Mouse (Mus musculus) ES-E14 (cell line): ENCODE measurements around the gene 1700003E16Rik. TPM values are rescaled to one million over a fixed set of nuclear protein-coding genes. Genes with fewer than 3 reads are reported as not detected.

ENCODE experiments used
- DNase-seq: peaks from one replicate; pipeline ENCODE4 v3.0.0-alpha.2; 2013; ENCODE audit warnings: low read depth, low spot score
- H3K27ac ChIP-seq: 2 replicates; pipeline ENCODE4 v1.5.1; 2012; ENCODE audit warnings: low read depth, mild to moderate bottlenecking, low read length, moderate library complexity, mixed read lengths; ENCODE audit not compliant: poor library complexity, insufficient read depth, severe bottlenecking
- H3K36me3 ChIP-seq: 2 replicates; pipeline ENCODE4 v1.6.1; 2012; ENCODE audit warnings: mild to moderate bottlenecking, low read length, moderate library complexity, mixed read lengths; ENCODE audit not compliant: control insufficient read depth, poor library complexity, insufficient read depth, severe bottlenecking
- H3K4me1 ChIP-seq, 2 experiments: fragments of 150-350 bp in 1 of 2; sonication (generic) in 1 of 2; 2 replicates each; pipeline ENCODE4 v1.6.1; 2012; ENCODE audit warnings: low read length in 2 of 2, mild to moderate bottlenecking in 1 of 2, mixed read lengths in 1 of 2; ENCODE audit not compliant: control insufficient read depth in 2 of 2, insufficient read depth in 2 of 2, poor library complexity in 1 of 2
- H3K4me3 ChIP-seq, 2 experiments: fragments of 150-350 bp in 1 of 2; sonication (generic) in 1 of 2; 2 replicates each; pipeline ENCODE4 v1.5.1; 2012; ENCODE audit warnings: low read length in 2 of 2, low read depth in 1 of 2, mild to moderate bottlenecking in 1 of 2, mixed read lengths in 1 of 2; ENCODE audit not compliant: insufficient read depth in 1 of 2, poor library complexity in 1 of 2, severe bottlenecking in 1 of 2
- H3K9ac ChIP-seq: 2 replicates; pipeline ENCODE4 v1.6.1; 2012; ENCODE audit warnings: low read depth, mild to moderate bottlenecking, low read length, mixed read lengths; ENCODE audit not compliant: poor library complexity, insufficient read depth, severe bottlenecking
- H3K9me3 ChIP-seq: fragments of 150-350 bp; sonication (generic); 2 replicates; pipeline ENCODE4 v1.6.1; 2012; ENCODE audit warnings: low read depth, mild to moderate bottlenecking, low read length; ENCODE audit not compliant: control insufficient read depth, insufficient read depth
- CHD2 ChIP-seq: IDR thresholded peaks from 2 replicates; pipeline ENCODE4 v1.6.1; 2014; ENCODE audit warnings: mild to moderate bottlenecking, low read depth, low read length, inconsistent platforms
- HCFC1 ChIP-seq: IDR thresholded peaks from 2 replicates; pipeline ENCODE4 v1.6.1; 2012; ENCODE audit warnings: low read length, inconsistent platforms, borderline replicate concordance; ENCODE audit not compliant: insufficient read depth
- MAFK ChIP-seq: IDR thresholded peaks from 2 replicates; pipeline ENCODE4 v1.6.1; 2014; ENCODE audit warnings: mild to moderate bottlenecking, low read depth, low read length, inconsistent platforms; ENCODE audit not compliant: insufficient read depth
- ZC3H11A ChIP-seq: IDR thresholded peaks from 2 replicates; pipeline ENCODE4 v1.6.1; 2012; ENCODE audit warnings: low read depth, mild to moderate bottlenecking, inconsistent platforms, low read length, borderline replicate concordance
- ZNF384 ChIP-seq: IDR thresholded peaks from 2 replicates; pipeline ENCODE4 v1.6.1; 2012; ENCODE audit warnings: low read depth, low read length, inconsistent platforms
- in situ Hi-C, 2 experiments: fragments of 600-800 bp; cut with MboI; formaldehyde crosslinking; loops; one replicate each; pipeline ENCODE4 v1.15.1; 2025; ENCODE audit warnings: low sequenced_read_pairs in 2 of 2, inconsistent platforms in 1 of 2; ENCODE audit not compliant: unreplicated experiment in 2 of 2
- total RNA-seq: library from RNA; depleted of rRNA; stranded (reverse); fragments of 300-350 nt; gene quantifications from 2 replicates; pipeline ENCODE4 v1.2.3, GENCODE M21; 2012

1700003E16Rik gene
- total RNA-seq, 1 experiment, result 0.31 TPM

DNA sequence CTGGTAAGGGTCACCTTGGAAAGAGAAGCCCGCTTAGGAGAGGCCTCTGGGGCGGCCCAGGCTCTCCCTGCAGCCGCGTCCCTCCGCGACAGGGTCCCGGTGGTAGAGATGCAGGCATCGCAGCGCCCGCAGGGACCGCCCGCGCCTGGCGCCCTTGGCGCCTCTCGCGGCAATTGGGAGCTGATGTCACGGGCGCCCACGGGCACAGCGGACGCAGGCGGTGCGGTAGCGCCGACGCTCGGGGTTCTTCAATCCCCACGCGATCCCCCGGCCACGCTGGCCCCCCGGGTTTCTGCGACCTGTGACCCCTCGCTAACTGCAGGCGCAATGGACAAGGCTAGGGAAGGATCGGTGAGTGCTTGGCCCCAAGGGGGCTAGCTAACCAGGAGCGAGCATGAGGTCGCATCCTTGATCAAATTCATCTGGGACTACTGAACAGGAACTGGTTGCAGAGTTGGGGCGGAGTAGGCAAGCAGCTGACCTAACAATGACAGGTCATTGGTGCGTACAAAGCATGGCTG is 13.9 kb upstream of the 1700003E16Rik start:
- peak; percentile 64; the same call in 1 of the 2 replicates for TF ChIP-seq CHD2
- TF ChIP-seq MAFK, result no peak
- H3K36me3 ChIP-seq, result no peaks in the 10 kb centered on the region
- DNase-seq, result no peak
- H3K9me3 ChIP-seq, result no peaks in the 10 kb centered on the region
- H3K4me1 ChIP-seq, result peaks cover 9% of the 10 kb centered on the region in 2 experiments; a peak in 3 of 4 replicates
- peak overlapping the region; percentile 50 to 52 for H3K4me3 ChIP-seq
- in situ Hi-C loops, result no loop called here
- no peak overlapping the region for H3K27ac ChIP-seq
- peak overlapping the region; percentile 50 for H3K9ac ChIP-seq

DNA sequence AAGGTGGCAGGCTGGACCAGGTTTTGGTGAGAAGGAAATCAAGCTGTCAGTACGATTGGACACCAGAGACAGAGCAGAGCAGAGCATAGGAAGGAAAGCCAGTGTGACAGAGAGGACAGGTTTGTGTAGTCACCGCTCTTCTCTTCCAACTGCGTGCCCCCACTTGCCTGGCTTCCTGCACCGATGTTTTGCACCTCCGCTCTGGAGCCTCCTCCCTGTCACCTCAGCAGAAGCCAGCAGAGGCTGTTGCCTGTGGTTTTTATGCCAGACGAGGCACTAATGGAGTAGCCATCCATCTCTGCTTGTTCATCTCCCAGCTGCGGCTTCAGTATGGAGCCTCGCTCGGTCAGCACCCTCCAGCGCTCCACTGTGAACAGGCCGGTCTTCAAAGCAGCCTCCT is 13.3 kb upstream of the 1700003E16Rik start:
- Histone ChIP-seq H3K27ac (no peak overlapping the region), H3K36me3 (no peaks in the 10 kb centered on the region), H3K4me1 (peaks cover 9 to 10% of the 10 kb centered on the region in 2 experiments; a peak in 3 of 4 replicates), H3K4me3 (peak overlapping the region in 1 of 2 experiments; percentile 50; a peak in 1 of 4 replicates), H3K9me3 (no peaks in the 10 kb centered on the region), H3K9ac (no peak overlapping the region)
- TF ChIP-seq HCFC1 (no peak), MAFK (no peak), CHD2 (no peak), ZC3H11A (no peak), ZNF384 (no peak)
- no peak for DNase-seq
- in situ Hi-C loops, result no loop called here

DNA sequence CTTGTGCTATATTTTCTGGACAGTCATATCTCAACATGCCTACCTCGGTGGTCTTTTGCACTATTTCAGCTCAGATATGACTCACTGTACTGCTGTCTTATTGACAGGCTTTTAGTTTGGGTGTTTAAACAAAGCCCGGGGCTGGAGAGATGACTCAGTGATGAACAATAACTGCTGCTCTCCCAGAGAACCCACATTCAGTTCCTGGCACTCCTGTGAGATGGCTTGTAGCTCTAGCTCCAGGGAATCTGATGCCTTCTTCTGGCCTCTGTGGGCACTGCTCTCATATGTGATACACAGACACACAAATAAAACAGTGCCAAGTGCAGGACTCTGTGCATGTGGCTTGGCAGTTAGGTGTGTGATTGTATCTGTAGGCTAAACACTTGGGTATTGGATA is 11.0 kb upstream of the 1700003E16Rik start:
- Histone ChIP-seq H3K4me1 (peaks cover 1 to 8% of the 10 kb centered on the region in 2 experiments; a peak in 2 of 4 replicates), H3K9me3 (no peaks in the 10 kb centered on the region), H3K27ac (no peak overlapping the region), H3K36me3 (no peaks in the 10 kb centered on the region), H3K9ac (no peak overlapping the region), H3K4me3 (no peak overlapping the region)
- in situ Hi-C loops, result no loop called here
- no peak for DNase-seq
- TF ChIP-seq ZC3H11A (no peak), MAFK (no peak), HCFC1 (no peak), CHD2 (no peak), ZNF384 (no peak)

DNA sequence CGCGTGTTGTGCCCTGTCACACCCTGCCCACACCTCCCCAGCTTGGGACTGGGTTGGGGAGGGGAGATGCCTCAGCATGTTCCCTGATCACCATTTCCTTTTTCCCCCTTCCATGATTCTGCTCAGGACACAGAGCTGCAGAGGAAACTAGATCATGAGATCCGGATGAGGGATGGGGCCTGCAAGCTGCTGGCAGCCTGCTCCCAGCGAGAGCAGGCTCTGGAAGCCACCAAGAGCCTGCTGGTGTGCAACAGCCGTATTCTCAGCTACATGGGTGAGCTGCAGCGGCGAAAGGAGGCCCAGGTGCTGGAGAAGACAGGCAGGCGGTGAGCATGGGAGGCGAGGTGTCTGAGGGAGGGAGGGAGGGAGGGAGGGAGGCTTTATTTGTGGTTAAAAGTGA is 10.4 kb upstream of the 1700003E16Rik start:
- no peaks in the 10 kb centered on the region for H3K9me3 ChIP-seq
- peaks cover 1 to 8% of the 10 kb centered on the region in 2 experiments; a peak in 2 of 4 replicates for H3K4me1 ChIP-seq
- TF ChIP-seq HCFC1, result no peak
- TF ChIP-seq MAFK, result no peak
- TF ChIP-seq ZNF384, result no peak
- no peak for TF ChIP-seq CHD2
- no peak for TF ChIP-seq ZC3H11A
- no peaks in the 10 kb centered on the region for H3K36me3 ChIP-seq
- H3K27ac ChIP-seq, result no peak overlapping the region
- peak overlapping the region in 1 of 2 experiments; percentile 5; a peak in 1 of 4 replicates for H3K4me3 ChIP-seq
- no peak for DNase-seq
- H3K9ac ChIP-seq, result no peak overlapping the region
- in situ Hi-C loops, result no loop called here

DNA sequence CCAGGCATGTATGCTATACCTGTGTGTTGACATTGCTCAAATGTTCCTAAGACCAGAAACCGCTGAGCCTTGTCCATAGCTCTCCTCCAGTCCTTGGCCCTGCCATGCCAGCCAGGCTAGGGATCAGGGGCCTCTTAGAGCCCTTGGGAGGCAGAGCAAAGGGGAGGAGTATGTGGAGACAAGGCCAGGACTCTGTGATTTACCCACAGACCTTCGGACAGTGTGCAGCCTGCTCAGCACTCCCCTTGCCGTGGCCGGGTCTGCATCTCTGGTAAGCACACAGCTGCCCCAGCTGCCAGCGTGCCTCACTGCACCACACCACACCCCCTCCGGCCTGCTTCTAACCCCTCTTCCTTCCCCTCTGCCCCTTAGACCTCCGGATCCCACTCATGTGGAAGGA is 8.9 kb upstream of the 1700003E16Rik start:
- DNase-seq, result no peak
- TF ChIP-seq ZC3H11A, result no peak
- TF ChIP-seq HCFC1, result no peak
- TF ChIP-seq CHD2, result no peak
- no peak for TF ChIP-seq ZNF384
- TF ChIP-seq MAFK, result no peak
- Histone ChIP-seq H3K4me3 (peak overlapping the region in 1 of 2 experiments; percentile 8; a peak in 1 of 4 replicates), H3K9ac (peak overlapping the region; percentile 17; the same call in 1 of the 2 replicates), H3K27ac (0 out of 2 replicates have a peak overlapping the region, but pooled peaks have one; percentile 46), H3K36me3 (no peaks in the 10 kb centered on the region), H3K4me1 (peaks cover 1 to 10% of the 10 kb centered on the region in 2 experiments; a peak in 3 of 4 replicates), H3K9me3 (no peaks in the 10 kb centered on the region)
- in situ Hi-C loops, result no loop called here
